Mouse (Mus musculus) bone marrow macrophage, adult 2 months (primary cell): ENCODE measurements around the gene Rasgrf1. TPM values are rescaled to one million over a fixed set of nuclear protein-coding genes. Genes with fewer than 3 reads are reported as not detected.
"Not testable (repeated sequence)": the region's sequence is repeated elsewhere in the genome, so short reads cannot be mapped to it uniquely, and the experiment has no call there.

ENCODE experiments used
- H3K27ac ChIP-seq: 2 replicates; pipeline ENCODE4 v1.5.1; 2012; ENCODE audit warnings: low read depth, low read length; ENCODE audit not compliant: insufficient read depth
- H3K4me1 ChIP-seq: 2 replicates; pipeline ENCODE4 v1.6.1; 2012; ENCODE audit warnings: low read length; ENCODE audit not compliant: control insufficient read depth, insufficient read depth
- H3K4me3 ChIP-seq: 2 replicates; pipeline ENCODE4 v1.5.1; 2012; ENCODE audit warnings: mild to moderate bottlenecking, low read length, moderate library complexity; ENCODE audit not compliant: insufficient read depth
- CTCF ChIP-seq: IDR thresholded peaks from 2 replicates; pipeline ENCODE4 v1.5.1; 2012; ENCODE audit warnings: low read depth, mild to moderate bottlenecking, low read length, moderate library complexity
- POLR2A ChIP-seq: IDR thresholded peaks from 2 replicates; pipeline ENCODE4 v1.6.1; 2012; ENCODE audit warnings: mild to moderate bottlenecking, low read depth, low read length, borderline replicate concordance
- polyA plus RNA-seq: library from polyadenylated mRNA; stranded (reverse); fragments of >200 nt; gene quantifications from 2 replicates; pipeline ENCODE4 v1.2.4, GENCODE M21; 2012; ENCODE audit not compliant: missing spikeins, insufficient read depth, insufficient read length

Rasgrf1 gene
- polyA plus RNA-seq, 1 experiment: 0.58 TPM

DNA sequence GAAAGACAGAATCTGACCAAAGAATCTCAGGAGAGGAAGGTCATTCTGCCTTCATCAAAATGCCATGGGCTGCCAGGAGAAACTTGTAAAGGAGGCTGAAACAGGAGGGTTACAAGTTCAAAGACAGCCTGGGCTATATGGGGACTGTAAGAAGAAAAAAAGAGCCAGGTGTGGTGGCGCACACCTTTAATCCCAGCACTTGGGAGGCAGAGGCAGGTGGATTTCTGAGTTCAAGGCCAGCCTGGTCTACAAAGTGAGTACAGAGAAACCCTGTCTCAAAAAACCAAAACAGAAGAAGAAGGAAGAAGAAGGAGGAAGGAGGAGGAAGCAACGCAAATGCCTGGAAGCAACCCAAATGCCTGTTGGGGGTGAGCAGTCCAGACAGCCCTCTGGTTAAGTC lies 144.1 kb downstream of the Rasgrf1 start, which contains the start of gene Ctsh:
Gene Ctsh, plus strand, starts transcription at position 301 of the 400 bp plus-strand sequence.
- Histone ChIP-seq H3K27ac (peak within 1 kb of the TSS; percentile 66), H3K4me3 (peak within 1 kb of the TSS; percentile 88), H3K4me1 (peaks cover 7% of the 10 kb centered on the region; the same call in 1 of the 2 replicates)
- TF ChIP-seq CTCF (no peak), POLR2A (no peak)

DNA sequence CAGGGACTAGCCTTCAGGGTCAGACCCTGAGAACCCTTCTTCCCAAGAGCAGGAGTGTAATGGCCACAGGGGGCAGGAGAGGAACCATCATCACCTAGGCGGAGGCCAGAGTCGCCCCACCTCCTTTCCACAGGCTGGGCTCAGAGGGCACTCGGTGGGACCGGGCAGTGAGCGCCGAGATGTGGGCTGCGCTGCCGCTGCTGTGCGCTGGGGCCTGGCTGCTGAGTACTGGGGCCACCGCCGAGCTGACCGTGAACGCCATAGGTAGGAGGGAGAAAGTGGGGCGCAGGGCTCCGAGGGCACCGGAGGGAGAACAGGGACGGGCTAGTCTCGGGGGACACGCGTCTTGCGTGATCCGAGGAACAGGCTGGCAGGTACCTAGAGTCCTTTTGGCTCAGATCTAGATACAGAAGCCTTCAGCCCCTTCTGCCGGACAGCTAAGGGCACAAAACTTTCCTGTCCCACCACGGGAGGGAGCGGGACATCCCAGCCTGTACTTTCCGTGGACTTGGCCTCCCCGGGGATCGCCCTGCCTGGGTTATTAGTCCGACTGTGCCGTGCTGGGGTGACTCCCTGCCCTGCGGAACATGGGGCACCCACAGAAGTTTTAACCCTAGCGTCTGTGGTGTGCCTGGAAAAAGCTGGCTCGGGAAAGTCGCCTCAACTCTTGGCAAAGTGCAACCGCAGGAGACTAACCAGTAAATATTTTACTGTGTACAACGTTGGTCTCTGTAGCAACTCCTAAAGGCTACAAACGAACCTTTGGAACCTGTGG lies 144.8 kb downstream of the Rasgrf1 start:
- no peak for TF ChIP-seq POLR2A
- TF ChIP-seq CTCF: peak; percentile 29; the same call in 1 of the 2 replicates
- peak overlapping the region; percentile 66 for H3K27ac ChIP-seq
- peak overlapping the region; percentile 88 for H3K4me3 ChIP-seq
- H3K4me1 ChIP-seq: peaks cover 10% of the 10 kb centered on the region

GRCm38 (mm10) chr9:90055409-90055808 lies 145.7 kb downstream of the Rasgrf1 start:
- Histone ChIP-seq H3K4me3 (no peak overlapping the region), H3K27ac (no peak overlapping the region), H3K4me1 (peaks cover 19% of the 10 kb centered on the region)
- no peak for TF ChIP-seq POLR2A
- TF ChIP-seq CTCF: no peak

DNA sequence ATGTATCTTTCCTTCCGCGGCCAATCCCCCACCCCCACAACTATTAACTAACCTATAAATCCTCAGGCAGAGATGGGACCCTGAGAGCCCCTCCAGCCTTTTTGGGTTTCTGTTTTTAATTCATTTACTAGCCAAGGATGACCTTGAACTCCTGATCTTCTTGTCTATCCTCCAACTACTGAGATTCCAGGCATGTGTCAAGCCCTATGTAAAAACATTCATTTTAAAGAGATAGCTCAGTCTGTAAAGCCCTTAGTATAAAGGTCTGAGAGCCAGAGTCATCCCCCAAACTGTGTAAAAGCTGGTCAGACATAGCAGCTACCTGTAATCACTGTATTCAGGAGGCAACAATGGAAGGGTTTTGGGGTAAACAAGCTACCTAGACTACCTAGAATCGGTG lies 146.2 kb downstream of the Rasgrf1 start:
- Histone ChIP-seq H3K27ac (no peak overlapping the region), H3K4me3 (no peak overlapping the region), H3K4me1 (peaks cover 22% of the 10 kb centered on the region)
- TF ChIP-seq CTCF: no peak

DNA sequence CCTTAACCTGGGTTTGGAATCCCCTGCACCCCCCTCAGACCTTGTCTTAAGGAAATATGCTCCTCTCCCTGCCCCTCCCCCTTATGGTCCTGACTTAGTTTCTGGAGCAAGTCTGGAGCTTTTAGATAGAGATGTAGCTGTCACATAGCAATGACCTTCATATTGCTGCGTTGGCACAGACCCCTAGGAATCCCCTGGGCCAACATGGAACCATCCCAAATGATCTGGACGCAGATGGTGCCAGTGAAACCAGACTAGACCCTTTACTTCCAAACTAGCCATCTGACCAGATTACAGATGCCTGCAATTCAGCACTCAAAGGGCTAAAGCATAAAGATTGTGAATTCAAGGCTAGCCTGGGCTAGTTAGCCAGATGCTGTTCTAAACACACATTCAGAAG lies 147.0 kb downstream of the Rasgrf1 start:
- no peak for TF ChIP-seq CTCF
- TF ChIP-seq POLR2A: no peak
- Histone ChIP-seq H3K27ac (no peak overlapping the region), H3K4me1 (peaks cover 22% of the 10 kb centered on the region), H3K4me3 (no peak overlapping the region)

- Histone ChIP-seq H3K4me3 (no peak overlapping the region), H3K27ac (0 out of 2 replicates have a peak overlapping the region, but pooled peaks have one; percentile 11), H3K4me1 (peaks cover 19% of the 10 kb centered on the region)
- TF ChIP-seq POLR2A (no peak), CTCF (no peak)
Measured at GRCm38 (mm10) chr9:90059828-90060573, 150.3 kb downstream of the Rasgrf1 start.

DNA sequence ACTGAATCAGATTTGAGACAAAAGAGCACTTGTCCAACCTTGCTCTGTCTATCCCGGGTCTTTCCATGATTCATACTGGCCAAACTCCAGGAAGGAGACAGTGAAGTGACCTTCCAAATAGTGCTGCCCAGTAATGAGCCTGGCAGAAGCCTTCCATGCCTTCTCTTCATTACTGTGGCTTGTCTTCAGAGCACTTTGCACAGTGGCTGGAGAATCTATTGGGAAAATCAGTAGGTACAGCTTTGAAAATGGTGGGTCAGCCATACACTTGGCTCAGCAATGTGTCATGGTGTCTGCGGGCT lies 150.8 kb downstream of the Rasgrf1 start:
- Histone ChIP-seq H3K4me3 (no peak overlapping the region), H3K4me1 (peaks cover 17% of the 10 kb centered on the region), H3K27ac (0 out of 2 replicates have a peak overlapping the region, but pooled peaks have one; percentile 6)
- TF ChIP-seq POLR2A (no peak), CTCF (no peak)

GRCm38 (mm10) chr9:90060932-90061331 lies 151.2 kb downstream of the Rasgrf1 start:
- peaks cover 17% of the 10 kb centered on the region for H3K4me1 ChIP-seq
- not testable (repeated sequence) for H3K27ac ChIP-seq, H3K4me3 ChIP-seq

DNA sequence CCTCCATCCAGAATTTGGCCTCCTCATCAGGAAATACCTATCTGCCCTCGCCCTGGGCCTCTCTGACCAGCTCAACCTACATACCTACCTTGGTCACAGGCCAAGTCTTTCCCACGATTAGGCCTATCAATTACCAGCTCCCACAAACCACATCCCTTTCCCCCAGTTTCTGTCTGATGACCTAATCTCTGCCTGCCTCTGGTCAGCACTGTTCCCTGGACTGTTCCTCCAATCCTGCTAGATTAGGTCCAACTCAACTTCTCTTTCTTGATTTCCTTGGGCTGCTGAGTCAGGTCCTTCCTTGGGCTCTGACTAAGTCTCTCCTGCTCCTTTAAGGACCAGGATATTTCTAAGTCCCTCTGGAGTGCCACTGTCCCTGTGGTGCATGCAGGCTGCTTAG lies 157.6 kb downstream of the Rasgrf1 start:
- Histone ChIP-seq H3K4me3 (no peak overlapping the region), H3K4me1 (peaks cover 9% of the 10 kb centered on the region), H3K27ac (no peak overlapping the region)
- TF ChIP-seq CTCF (no peak), POLR2A (no peak)

DNA sequence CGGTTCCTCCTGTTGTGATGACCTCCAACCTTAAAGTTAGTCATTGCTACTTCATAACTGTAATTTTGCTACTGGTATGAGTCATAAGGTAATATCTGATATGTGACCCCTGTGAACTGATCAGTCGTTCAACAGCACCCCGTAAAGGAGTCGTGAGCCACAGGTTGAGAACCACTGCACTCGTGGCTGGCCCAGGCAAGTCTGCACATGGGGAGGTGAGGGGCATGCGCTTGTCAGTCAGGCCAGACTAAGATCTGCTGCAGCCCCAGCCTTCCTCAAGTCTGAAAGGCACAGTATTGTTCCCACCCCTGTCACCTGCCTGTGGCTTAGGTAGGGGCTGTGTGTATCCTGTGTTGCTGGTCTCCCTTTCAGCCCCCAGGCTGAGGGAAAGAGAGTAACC lies 159.1 kb downstream of the Rasgrf1 start:
- Histone ChIP-seq H3K4me1 (peaks cover 9% of the 10 kb centered on the region), H3K4me3 (no peak overlapping the region), H3K27ac (no peak overlapping the region)
- TF ChIP-seq CTCF: no peak
- TF ChIP-seq POLR2A: no peak
